Mouse (Mus musculus) Muller cell, postnatal 12 days (primary cell): ENCODE measurements around the gene Noxo1.
"Not testable (repeated sequence)": the region's sequence is repeated elsewhere in the genome, so short reads cannot be mapped to it uniquely, and the experiment has no call there.

Source experiments
- DNase-seq: peaks from one replicate; pipeline ENCODE4 v3.0.0-alpha.2; 2015; ENCODE audit errors: inconsistent ontology term

The Noxo1 gene

DNA sequence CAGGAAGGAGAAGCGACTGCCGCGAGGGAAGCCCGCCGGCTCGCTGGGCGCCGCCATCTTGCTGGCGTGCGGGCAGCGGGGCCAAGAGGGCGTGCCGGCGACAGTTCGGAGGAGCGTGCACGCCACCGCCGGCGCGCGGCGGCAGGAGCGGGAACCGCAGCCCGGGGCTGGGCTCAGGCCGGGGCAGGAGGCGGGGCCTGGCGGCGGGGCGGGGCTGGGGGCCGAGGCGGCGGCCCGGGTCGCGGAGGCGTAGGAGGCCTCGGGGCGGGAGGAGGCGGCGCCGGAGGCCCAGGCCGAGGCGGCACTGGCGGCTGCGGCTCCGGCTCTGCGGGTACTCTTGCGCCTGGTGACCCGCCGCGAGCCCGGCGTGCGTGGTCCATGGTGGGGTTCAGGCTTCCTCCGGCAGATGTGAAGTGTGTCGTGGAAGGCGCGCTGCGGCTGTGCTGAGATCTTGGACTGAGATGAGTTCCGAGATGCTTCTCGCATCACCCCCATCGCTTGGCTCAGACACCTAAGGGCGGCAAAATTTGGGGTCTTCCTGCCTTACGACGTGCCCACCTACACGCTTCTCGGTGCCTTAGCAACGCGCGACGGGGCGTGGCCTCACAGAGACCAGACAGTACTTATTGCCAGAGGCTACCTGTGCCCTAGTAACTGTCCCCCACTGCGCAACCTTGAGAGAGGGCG is at the start of gene Noxo1, which contains the start of gene Gfer:
Noxo1 (plus strand) TSS at position 224 of the 687 bp plus-strand sequence.
Gfer (minus strand) TSS at position 146 of the 687 bp plus-strand sequence.
- peak; percentile 94 for DNase-seq

DNA sequence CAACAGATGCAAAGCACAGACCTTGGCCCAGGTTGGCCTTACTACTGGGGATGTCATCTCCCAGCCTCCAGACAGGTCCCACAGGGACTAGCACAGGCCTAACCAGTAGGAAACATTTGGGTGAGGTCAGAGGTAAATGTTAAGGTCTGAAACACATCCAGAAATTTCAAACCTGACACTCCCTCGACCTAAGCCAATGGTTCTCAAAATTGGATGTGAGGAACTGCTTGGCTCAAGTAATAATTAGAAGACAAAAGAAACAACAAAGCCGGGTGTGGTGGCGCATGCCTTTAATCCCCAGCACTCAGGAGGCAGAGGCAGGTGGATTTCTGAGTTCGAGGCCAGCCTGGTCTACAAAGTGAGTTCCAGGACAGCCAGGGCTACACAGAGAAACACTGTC is 49.7 kb upstream of the Noxo1 start:
- no peak for DNase-seq

- no peak for DNase-seq
These were observed 48.5 kb upstream of the Noxo1 start for GRCm38 (mm10) chr17:24647493-24647892.

DNA sequence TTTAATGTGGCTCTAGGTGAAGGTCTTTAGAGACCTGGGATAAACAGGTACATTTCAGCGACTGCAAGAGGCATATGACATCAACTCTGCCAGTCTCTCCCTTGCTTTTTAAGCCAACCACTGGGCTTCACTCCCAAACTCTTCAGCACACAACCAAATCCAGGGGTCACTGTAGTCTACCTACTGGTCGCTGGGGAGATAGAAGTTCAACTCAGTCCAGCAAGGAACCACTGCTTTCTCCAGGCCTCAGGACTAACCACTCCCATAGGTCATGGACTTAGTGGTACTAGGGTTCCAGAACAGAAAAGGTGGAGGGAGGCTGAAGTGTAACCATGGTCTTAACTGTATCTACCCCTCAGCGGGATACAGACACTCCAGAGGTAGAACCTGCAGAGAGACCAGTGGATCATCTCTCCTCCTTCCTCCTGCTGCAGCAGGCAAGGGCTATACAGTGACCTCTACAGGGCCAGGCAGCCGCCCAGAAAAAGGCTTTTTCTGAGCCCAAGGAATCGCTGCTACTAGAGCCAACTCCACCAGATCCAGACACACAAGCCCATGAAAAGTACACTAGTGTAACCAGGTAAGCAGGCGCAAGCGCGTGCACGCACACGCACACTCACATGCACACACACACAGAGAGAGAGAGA is 47.2 kb upstream of the Noxo1 start:
- no peak for DNase-seq

GRCm38 (mm10) chr17:24649581-24650069 is 46.4 kb upstream of the Noxo1 start:
- DNase-seq, result peak; percentile 58

- DNase-seq, result peak; percentile 75
These were observed 45.9 kb upstream of the Noxo1 start, which contains the start of gene Slc9a3r2 for GRCm38 (mm10) chr17:24650070-24650616. Gene Slc9a3r2, minus strand, starts transcription at chr17:24650327.

DNA sequence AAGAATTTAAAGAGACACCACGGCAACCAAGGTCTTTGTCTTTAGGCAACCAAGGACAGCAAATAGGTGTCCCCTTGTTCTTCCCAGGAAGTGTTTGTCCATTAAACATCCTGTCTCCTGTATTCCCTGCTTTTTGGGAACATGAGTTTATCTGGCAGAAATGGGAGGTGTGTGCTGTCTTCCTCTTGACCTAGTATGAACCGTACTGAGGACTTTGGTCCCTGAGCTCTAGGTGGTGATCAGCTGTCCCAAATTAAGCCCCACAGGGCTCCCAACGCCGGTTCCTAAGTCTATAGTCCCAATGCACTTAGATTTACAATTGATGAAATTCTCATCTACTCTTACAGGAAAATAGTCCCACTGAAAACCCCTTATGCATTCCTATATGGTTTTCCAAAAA is 45.3 kb upstream of the Noxo1 start:
- DNase-seq, result no peak

DNA sequence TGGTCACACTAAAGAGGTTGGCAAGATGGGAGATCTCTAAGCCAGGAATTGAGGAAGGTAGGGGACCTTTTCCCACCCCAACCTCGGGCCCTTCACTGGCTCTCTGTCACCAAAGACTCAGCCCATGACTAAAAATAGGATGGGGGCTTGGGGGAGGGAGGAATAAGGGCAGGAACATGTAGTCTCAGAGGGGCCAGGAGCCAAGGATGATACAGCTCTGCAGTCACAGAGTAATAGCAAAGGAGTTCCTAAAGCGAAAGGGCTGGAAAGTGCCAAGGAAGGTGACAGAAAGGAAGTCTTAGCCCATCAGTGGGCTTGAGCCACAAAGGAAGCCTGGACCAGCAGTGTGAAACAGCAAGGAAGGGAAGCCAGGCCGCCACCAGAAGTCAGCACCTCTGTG is 44.2 kb upstream of the Noxo1 start:
- no peak for DNase-seq

GRCm38 (mm10) chr17:24653967-24654710 is 41.9 kb upstream of the Noxo1 start:
- DNase-seq, result peak; percentile 79

DNA sequence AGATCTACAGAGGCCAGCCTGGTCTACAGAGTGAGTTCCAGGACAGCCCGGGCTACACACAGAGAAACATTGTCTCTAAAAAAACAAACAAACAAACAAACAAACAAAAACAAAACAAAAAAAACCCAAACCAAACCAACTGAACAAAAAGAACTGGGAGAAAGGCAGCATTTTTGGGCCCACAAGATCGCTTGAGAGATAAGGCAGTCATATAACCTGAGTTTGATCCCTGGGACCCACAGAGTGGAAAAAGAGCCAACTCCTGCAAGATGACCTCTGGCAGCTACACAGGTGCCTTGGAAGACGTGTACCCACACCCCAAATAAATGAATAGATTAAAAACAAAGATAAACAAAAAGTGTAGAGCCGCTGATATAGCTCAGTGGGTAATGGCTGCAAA is 41.1 kb upstream of the Noxo1 start:
- DNase-seq, result no peak

- DNase-seq, result peak; percentile 51
These were observed 37.8 kb upstream of the Noxo1 start, which contains the start of gene Npw for GRCm38 (mm10) chr17:24658017-24658758. Gene Npw, minus strand, starts transcription at chr17:24658457.

DNA sequence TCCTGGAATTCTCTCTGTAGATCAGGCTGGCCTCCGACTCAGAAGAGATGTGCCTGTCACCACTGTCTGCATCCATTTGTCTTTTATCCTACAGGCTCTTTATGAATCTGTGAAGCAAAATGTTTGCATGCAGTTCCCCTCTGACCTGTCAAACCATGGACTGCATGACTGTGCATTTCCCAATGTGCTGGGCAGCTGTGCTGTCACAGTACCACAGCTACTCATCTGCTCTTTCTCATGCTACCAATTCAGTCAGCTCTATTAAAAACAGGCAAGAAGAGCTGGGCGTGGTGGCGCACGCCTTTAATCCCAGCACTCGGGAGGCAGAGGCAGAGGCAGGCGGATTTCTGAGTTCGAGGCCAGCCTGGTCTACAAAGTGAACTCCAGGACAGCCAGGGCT is 29.0 kb upstream of the Noxo1 start:
- not testable (repeated sequence) for DNase-seq

- DNase-seq, result no peak
These were observed 28.6 kb upstream of the Noxo1 start for GRCm38 (mm10) chr17:24667416-24667815.

DNA sequence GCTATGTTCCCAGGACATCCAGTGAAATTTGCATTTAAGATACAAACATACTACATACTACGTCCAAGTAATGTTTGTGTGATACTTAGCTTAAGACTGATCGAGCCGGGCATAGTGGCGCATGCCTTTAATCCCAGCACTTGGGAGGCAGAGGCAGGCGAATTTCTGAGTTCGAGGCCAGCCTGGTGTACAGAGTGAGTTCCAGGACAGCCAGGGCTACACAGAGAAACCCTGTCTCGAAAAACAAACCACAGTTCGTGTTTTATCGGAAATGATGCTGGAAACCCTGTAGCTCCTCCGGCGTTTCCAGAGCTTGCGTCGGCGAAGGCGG is 26.9 kb upstream of the Noxo1 start:
- not testable (repeated sequence) for DNase-seq

DNA sequence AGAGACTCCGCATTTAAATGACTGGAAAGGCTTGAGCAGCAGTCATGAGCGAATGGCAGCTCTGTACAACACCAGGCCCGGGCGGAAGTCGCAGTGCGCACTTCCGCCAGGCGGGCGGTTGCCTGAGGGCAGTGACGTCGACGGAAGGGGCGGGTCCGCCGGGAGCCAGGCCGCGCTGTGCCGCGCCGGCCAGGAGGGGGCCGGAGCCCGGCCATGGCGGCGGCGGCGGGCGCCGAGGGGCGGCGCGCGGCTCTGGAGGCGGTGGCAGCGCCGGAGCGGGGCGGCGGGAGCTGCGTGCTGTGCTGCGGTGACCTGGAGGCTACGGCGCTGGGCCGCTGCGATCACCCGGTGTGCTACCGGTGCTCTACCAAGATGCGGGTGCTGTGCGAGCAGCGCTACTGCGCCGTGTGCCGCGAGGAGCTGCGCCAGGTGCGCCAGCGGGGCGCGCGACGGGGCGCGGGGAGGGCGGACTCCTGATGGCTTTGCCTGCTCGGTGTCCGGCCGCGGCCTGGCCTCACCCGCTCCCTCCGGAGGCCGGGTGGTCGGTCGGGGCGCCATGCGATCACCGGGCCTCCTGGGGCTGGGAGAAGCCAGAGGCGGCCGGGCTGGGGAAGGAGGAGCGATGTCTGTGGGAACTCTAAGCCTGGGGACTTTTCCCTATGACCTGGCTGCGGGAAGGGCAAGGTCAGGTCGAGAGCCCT is 26.3 kb upstream of the Noxo1 start, which contains the start of gene Zfp598:
Zfp598 (plus strand) TSS at position 143 of the 701 bp plus-strand sequence.
- DNase-seq, result peak; percentile 94

DNA sequence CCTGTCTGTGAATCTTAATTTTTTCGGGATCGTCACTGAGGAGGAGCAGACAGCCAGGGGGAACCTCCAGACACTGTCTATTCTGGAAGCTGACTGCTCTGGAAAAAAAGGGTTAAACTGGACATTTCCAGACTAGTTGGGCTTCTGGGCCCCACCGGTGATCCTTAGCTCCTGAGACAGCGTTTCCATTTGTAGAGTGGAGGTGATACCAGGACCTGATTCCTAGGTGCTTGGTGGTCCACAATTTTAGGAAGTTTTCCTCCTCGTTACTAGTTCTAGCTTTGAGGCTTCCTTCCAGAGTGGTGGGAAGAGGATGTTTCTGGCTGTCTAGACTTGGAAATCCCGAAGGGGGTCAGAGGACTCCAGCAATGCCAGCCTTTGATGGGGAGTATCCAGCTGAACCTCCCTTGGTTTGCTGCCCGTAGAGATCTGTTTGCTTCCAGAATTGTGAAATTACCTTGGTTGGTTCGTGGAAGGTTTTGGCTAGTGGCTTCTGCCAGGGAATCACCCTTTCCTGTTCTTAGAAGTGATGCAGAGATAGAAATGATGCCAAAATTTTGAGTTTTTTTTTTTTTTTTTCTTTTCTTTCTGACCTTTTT is 25.7 kb upstream of the Noxo1 start:
- DNase-seq, result no peak

GRCm38 (mm10) chr17:24671346-24671745 is 24.7 kb upstream of the Noxo1 start:
- DNase-seq, result no peak

GRCm38 (mm10) chr17:24672141-24672540 is 23.9 kb upstream of the Noxo1 start:
- DNase-seq, result peak; percentile 66

DNA sequence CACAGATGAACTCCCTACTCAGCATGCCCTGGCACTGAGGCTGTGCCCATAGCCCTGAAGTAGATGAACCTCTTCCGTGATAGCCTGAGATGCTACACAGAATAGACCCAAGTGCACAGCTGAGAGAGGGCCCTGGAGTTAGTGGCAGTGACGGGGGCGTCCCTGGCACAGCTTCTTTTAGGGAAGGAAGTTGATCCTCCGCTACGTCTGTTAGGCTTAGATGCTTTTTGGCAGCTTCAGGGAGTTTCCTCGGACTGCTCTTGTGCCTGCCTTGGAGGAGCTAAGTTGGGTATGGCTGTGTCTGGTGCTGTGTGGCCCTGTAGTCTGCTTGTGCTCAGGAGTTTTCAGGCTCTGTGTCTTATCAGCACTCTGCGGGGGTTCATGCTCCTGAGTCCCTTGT is 21.8 kb upstream of the Noxo1 start:
- no peak for DNase-seq

GRCm38 (mm10) chr17:24676187-24676586 is 19.8 kb upstream of the Noxo1 start:
- peak; percentile 30 for DNase-seq
